Mouse (Mus musculus) megakaryocyte-erythroid progenitor cell, adult 5-6 weeks (primary cell): ENCODE results near the gene Hmgcl. TPM values are rescaled to one million over a fixed set of nuclear protein-coding genes. Genes with fewer than 3 reads are reported as not detected.

Experiments
- ATAC-seq: replicated peaks from 2 replicates; pipeline ENCODE4 v1.8.0; 2016; ENCODE audit warnings: mild to moderate bottlenecking, inconsistent platforms; ENCODE audit not compliant: severe bottlenecking, poor library complexity, low FRiP score, low TSS enrichment
- total RNA-seq, 2 experiments: library from RNA; stranded (forward) in 1 of 2; stranded (reverse) in 1 of 2; fragments of 200-1000, 215-1000 nt in 1 of 2; fragments of >200 nt in 1 of 2; fragmentation: Nextera tagmentation in 1 of 2; gene quantifications; 2 replicates each; pipeline ENCODE4 v1.2.3; 2014 to 2017

Gene Hmgcl
- total RNA-seq, 2 experiments from 2014 or later: 65.4 to 69.7 TPM

DNA sequence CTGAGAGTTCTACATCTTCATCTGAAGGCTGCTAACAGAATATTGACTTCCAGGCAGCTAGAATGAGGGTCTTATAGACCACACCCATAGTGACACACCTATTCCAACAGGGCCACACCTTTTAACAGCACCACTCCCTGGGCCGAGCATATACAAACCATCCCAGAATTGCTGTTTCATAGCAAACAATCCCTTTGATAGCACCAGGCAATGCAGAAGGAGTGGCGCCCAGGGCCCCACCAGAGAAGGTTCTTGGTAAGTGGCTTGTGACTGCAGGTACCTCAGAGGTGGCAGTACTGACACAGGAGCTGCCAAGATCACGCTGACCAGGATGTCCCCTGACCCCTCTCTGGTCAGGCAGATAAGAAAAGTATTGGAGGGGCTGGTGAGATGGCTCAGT, 6.9 kb downstream of the Hmgcl start:
- no peak for ATAC-seq

- ATAC-seq: peak; percentile 69; the same call in 1 of the 2 replicates
Measured at GRCm38 (mm10) chr4:135954241-135954640, 8.0 kb downstream of the Hmgcl start.

- ATAC-seq: no peak
Measured at GRCm38 (mm10) chr4:135955886-135956285, 9.6 kb downstream of the Hmgcl start.

DNA sequence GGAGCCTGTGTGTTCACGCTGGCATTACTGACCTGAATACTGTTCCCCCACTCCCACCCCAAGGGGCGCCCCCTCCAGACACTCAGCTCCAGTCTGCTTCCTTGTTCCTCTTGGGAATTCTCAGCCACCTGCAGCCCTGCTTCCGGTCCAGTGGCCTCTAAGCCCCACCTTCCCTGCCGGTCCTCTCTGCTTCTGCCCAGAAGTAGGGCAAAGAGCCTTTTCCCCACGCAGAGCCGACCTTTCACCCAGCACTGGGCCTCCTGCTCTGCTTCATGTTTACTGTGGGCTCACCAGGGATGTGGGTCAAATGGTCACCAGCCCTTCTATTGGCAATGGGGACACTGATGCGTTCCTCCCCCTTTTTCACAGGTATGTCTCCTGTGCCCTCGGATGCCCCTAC, 12.1 kb downstream of the Hmgcl start:
- ATAC-seq: no peak

DNA sequence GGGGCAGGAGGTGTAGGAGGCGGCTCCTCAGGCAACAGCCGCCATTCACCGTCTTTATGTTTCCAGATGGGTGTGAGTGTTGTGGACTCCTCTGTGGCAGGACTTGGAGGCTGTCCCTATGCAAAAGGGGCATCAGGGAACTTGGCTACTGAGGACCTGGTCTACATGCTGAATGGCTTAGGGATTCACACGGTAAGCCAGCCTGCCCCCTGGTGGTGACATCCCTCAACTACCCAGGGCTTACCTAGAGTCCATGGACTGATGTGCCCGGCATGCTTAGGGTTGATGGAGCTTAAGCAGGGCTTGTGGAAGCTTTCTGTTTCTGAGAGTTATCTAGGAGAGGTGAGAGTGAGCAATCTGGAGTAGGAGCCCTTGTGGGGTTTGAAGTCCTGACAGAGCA, 14.5 kb downstream of the Hmgcl start:
- ATAC-seq: peak; percentile 45; the same call in 1 of the 2 replicates

- no peak for ATAC-seq
Measured at GRCm38 (mm10) chr4:135961709-135962108, 15.5 kb downstream of the Hmgcl start.

- no peak for ATAC-seq
Measured at GRCm38 (mm10) chr4:135962198-135962597, 15.9 kb downstream of the Hmgcl start.

DNA sequence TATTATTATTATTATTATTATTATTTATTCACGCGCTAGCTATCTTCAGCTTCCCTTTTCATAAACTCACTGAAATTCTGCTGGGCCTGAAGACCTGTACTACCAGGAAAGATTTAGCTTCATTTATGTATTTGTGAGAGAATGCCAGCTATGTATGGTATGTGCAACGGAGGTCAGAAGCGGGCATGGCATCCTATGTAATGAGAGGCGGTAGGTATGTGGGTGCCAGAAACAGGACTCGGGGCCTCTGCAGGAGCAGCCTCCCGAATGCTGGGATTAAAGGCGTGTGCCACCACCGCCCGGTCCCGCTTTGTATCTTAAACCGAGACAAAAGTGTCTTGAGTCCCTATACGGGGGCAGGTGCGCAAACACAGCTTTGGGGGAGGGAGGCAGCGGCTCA, 16.7 kb downstream of the Hmgcl start:
- ATAC-seq: peak; percentile 18

GRCm38 (mm10) chr4:135963457-135964193, 17.4 kb downstream of the Hmgcl start, which contains the start of gene Gale:
Gene Gale (plus strand): TSS chr4:135963727.
- ATAC-seq: peak; percentile 73

- ATAC-seq: peak; percentile 55
Measured at GRCm38 (mm10) chr4:135964426-135964825, 18.2 kb downstream of the Hmgcl start.

DNA sequence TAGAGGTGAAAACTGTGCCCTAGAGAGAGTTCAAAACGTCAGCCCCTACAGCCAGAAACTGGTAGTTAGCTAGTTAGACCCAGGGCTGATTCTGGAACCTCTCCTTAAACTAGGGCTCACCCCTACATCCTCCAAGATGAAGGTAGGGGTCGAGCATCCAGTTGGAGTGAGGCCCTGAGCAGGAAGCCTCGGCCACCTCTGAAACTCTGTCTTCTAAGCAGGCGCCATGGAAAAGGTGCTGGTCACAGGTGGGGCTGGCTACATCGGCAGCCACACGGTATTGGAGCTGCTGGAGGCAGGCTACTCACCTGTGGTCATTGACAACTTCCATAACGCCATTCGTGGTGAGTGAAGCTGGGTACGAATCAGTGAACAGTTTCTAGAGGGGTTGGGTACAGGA, 18.9 kb downstream of the Hmgcl start:
- no peak for ATAC-seq

DNA sequence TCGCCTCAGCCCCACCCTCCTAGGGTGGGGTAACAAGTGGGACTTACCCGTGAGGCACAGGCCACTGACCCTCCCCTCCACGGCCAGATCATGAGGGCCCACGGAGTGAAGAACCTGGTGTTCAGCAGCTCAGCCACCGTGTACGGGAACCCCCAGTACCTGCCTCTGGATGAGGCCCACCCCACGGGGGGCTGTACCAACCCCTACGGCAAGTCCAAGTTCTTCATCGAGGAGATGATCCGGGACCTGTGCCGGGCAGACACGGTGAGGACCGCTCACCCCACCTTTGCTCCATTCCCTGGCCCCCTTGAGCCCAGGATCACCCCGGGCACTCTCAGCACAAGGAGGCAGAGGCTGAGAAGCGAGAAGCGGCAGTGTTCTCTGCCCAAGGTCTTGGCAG, 20.0 kb downstream of the Hmgcl start:
- no peak for ATAC-seq

DNA sequence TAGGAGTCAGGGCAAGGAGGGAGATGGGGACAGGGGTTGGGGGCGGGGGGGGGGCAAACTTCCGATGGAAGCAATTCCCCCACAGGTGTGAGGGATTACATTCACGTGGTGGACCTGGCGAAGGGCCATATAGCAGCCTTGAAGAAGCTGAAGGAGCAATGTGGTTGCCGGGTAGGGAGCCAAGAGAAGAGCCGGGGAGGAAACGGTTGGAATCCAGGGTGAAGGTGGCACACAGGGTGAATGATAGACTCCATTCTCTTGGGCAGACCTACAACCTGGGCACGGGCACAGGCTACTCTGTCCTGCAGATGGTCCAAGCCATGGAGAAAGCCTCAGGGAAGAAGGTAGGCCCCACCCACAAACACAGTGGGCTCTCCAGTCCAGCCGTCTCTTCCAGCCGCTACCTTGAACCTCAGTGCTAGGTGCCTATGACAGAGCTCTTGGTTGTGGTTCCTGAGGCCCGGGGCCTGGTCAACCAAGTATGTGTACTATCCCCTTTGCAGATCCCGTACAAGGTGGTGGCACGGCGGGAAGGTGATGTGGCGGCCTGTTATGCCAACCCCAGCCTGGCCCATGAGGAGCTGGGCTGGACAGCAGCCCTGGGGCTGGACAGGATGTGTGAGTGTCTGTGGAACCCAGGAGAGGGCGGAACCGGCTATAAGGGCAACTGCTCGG, 21.0 kb downstream of the Hmgcl start:
- no peak for ATAC-seq

GRCm38 (mm10) chr4:135968271-135968869, 22.1 kb downstream of the Hmgcl start:
- no peak for ATAC-seq

GRCm38 (mm10) chr4:135969070-135969750, 23.0 kb downstream of the Hmgcl start:
- ATAC-seq: no peak

DNA sequence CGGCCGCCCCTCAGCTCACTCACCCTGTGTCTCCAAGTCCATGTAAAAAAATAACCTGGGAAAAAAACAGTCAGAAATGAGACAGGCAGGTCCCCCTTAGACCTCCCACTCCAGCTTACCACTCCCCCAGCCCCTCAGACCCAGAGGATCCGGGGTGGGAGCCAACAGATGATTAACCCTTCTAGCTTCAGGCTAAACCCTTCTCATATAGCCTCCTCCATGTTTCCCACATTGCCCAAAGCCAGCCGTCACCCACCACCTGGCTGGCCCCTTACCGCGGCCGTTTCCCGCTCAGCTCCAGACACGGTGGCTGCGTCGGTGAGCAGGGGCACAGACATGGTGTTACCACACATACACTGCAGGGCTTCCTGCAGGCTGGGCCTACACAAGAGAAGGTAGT, 24.3 kb downstream of the Hmgcl start:
- no peak for ATAC-seq

DNA sequence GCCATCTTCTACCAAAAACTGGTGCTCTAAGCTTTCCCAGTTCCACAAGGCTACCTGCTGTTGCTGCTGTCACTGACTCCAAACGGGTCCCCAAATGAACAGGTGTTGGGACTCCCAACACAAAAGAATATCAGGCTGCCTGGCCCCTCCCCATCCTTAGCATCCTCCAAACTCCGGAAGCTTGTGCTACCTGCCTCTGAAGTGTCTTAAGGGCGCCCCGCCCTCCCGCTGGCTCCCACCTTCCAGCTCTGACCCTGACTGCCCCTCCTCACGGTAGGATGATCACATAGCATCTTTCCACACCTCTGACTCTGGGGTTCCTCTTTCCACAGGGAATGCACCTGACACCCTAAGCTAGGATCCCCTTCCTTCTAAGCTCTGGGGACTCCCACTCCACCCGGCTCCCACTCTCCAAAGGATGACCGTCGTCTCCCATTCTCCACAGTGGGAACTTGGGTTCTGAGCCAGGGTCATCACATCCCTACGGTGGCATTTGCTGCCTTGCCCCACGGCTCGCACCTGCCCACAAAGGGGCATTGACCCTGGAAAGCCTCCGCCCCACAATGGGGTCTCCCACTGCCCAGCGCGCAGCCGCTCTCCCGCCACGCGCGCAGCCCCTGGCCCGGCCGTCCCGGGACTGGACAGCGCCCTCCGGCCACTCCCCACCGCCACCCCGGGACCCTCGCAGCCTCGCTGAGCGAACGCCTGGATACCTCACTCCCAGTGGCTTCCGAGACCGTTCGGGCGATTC, 25.7 kb downstream of the Hmgcl start:
- ATAC-seq: no peak

DNA sequence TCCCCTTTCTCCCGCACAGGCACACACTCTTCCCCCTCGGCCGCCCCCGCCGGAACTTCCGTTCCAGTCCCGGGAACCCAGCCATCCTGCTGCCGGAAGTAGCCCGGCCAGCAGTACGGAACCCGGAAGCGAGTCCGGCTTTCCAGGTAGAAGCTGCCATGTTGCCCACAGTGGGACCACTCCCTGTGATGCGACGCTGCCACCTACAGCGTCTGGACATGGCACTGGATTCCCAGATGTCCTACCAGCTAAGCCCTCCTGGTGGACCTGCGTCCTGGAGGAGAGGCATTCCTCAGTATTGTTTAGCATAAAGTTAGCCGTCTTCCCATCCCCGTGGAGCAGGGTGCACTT, 26.3 kb downstream of the Hmgcl start, which contains the start of gene Lypla2:
Gene Lypla2, minus strand, starts transcription at position 71 of the 351 bp plus-strand sequence.
- ATAC-seq: peak; percentile 74
